29 mouse cellular contexts compared by ENCODE assay signal in the genomic region with DNA sequence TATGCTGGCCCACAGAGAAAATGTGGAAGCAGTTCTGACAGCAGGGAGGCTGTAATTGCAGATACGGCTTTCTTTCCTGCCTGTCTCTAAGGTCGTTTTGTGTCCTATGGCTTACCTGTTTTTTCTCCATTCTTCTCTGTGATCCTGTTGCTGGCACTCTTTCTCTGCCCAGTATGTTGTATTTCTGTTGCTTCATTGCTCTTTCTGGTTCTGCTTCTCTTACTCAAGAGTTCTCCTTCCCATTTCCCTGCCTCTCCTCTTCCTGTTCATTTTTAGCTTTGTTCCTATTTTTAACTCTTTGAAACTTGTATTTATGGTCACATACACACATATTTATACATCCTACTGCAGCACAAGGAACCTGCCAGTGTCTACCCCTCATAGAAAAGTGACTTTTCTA.
DNase-seq lines count a peak whose midpoint lies in the region; ATAC-seq and TF ChIP-seq lines count a peak whose summit lies in the region.
"Had no signal": no experiment of that assay in that cellular context is flagged by ENCODE, and none has a peak within 500 bp of the region (broad histone marks: within the 10 kb centered on the region; RNA-seq: fewer than 3 reads in every experiment).

No protein-coding gene starts in this region.

- no peak overlapping the region for H3K9ac ChIP-seq in lung, postnatal 0 days (replicated peaks; ENCODE audit: low read depth)
- H3K9ac ChIP-seq: embryonic facial prominence, embryonic 13.5 days; forebrain, embryonic 12.5 days; forebrain, embryonic 15.5 days; heart, embryonic 13.5 days; hindbrain, embryonic 14.5 days had no signal

- no peak for ATAC-seq in lung, postnatal 0 days
- ATAC-seq in megakaryocyte progenitor cell, adult 5-6 weeks (replicated peaks; ENCODE audit: poor library complexity): peak; percentile 55
- ATAC-seq: forebrain, embryonic 15.5 days; hindbrain, postnatal 0 days; Patski had no signal

- H3K9me3 ChIP-seq in lung, postnatal 0 days (ENCODE audit: low read length): no peaks in the 10 kb centered on the region
- H3K9me3 ChIP-seq: embryonic facial prominence, embryonic 10.5 days; embryonic facial prominence, embryonic 13.5 days; forebrain, embryonic 12.5 days; forebrain, embryonic 15.5 days; G1E; heart, embryonic 10.5 days; heart, embryonic 13.5 days had no signal

- H3K27me3 ChIP-seq in lung, postnatal 0 days (replicated peaks; ENCODE audit: insufficient read depth, low read length): no peaks in the 10 kb centered on the region
- H3K27me3 ChIP-seq: CH12.LX; embryonic facial prominence, embryonic 13.5 days; forebrain, embryonic 12.5 days; forebrain, embryonic 15.5 days; heart, embryonic 13.5 days; Patski had no signal

- no peak overlapping the region for H3K4me2 ChIP-seq in lung, postnatal 0 days (replicated peaks; ENCODE audit: low read depth, low read length)
- H3K4me2 ChIP-seq: embryonic facial prominence, embryonic 13.5 days; forebrain, embryonic 12.5 days; forebrain, embryonic 15.5 days; heart, embryonic 13.5 days; hindbrain, embryonic 14.5 days had no signal

- no peaks in the 10 kb centered on the region; the same call in 1 of the 2 replicates for H3K36me3 ChIP-seq in lung, postnatal 0 days (ENCODE audit: insufficient read depth, low read length)
- H3K36me3 ChIP-seq in macrophage (ENCODE audit: inconsistent target): peaks cover 15% of the 10 kb centered on the region; the same call in 1 of the 2 replicates

- no peak overlapping the region for H3K27ac ChIP-seq in lung, postnatal 0 days (ENCODE audit: low read length)
- H3K27ac ChIP-seq in macrophage: peak overlapping the region; percentile 94
- H3K27ac ChIP-seq: embryonic facial prominence, embryonic 10.5 days; embryonic facial prominence, embryonic 13.5 days; forebrain, embryonic 12.5 days; forebrain, embryonic 15.5 days; heart, adult 2 months; heart, embryonic 10.5 days; heart, embryonic 13.5 days; hindbrain, embryonic 14.5 days; hindbrain, postnatal 0 days had no signal

- DNase-seq in lung, postnatal 36 days: peak; percentile 7
- no peak for DNase-seq in lung, postnatal 0 days (ENCODE audit: low spot score)
- DNase-seq in embryo, embryonic 9.5 days (ENCODE audit: extremely low spot score): no peak
- DNase-seq in cerebellum, postnatal 10 days: no peak
- no peak for DNase-seq in cerebellum, adult 9-11 months
- DNase-seq: adrenal gland, postnatal 10 days; adrenal gland, postnatal 36 days; B cell, adult 2 months; cerebellum, adult 11 months; cerebellum, adult 2 months; cerebellum, postnatal 14 days; gastrocnemius, postnatal 25 days; heart, adult 2 months; heart, postnatal 14 days; heart, postnatal 4 days had no signal

- TF ChIP-seq EP300 in lung, postnatal 0 days (IDR thresholded peaks at IDR 0.05): no peak

- peaks cover 50% of the 10 kb centered on the region for H3K79me2 ChIP-seq in macrophage (ENCODE audit: inconsistent target)

- no peak for TF ChIP-seq CTCF in lung, postnatal 0 days (IDR thresholded peaks at IDR 0.05)

- no peaks in the 10 kb centered on the region for H3K4me1 ChIP-seq in lung, postnatal 0 days (ENCODE audit: insufficient read depth, low read depth, low read length)
- H3K4me1 ChIP-seq: embryonic facial prominence, embryonic 10.5 days; embryonic facial prominence, embryonic 13.5 days; forebrain, embryonic 12.5 days; forebrain, embryonic 15.5 days; heart, embryonic 10.5 days; heart, embryonic 13.5 days had no signal

- no peak overlapping the region for H3K4me3 ChIP-seq in lung, postnatal 0 days (ENCODE audit: low read depth, low read length)
- peak overlapping the region; percentile 51 for H3K4me3 ChIP-seq in macrophage (ENCODE audit: inconsistent target)
- H3K4me3 ChIP-seq: embryonic facial prominence, embryonic 10.5 days; embryonic facial prominence, embryonic 13.5 days; erythroblast, embryonic 14.5 days; forebrain, embryonic 12.5 days; forebrain, embryonic 15.5 days; heart, adult 2 months; heart, embryonic 10.5 days; heart, embryonic 13.5 days had no signal

- WGBS in lung, postnatal 0 days: 60% methylated on average over 2 of the region's 2 CpGs
- WGBS in macrophage (ENCODE audit: missing documents): 0% methylated on average over 2 of the region's 2 CpGs
